8 mouse cellular contexts compared by ENCODE assay signal in the genomic region with DNA sequence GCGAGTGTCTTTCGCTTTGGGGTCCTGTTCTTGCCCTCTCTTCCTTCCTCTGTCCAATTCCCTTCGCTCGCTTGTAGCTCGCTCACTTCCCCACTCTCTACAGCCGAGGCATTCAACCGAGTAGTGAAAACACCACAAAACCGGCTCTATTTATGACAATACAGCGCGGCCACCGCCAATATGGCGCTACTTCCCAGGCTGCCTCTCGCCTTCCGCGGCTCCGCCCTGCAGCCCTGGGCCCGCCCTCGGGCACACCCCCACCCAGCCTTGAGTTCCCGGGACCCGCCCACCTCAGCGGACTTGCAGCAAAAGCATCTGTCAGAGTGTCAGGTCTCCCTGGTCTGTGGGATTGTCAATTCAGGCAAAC. TPM values are rescaled to one million over a fixed set of nuclear protein-coding genes. Genes with fewer than 3 reads are reported as not detected.
DNase-seq lines count a peak whose midpoint lies in the region; ATAC-seq and TF ChIP-seq lines count a peak whose summit lies in the region.

A gene (minus strand): TSS at position 194 of the 367 bp plus-strand sequence.

- peak within 1 kb of the TSS; percentile 91 for H3K4me3 ChIP-seq in hindbrain, embryonic 13.5 days

- TF ChIP-seq CTCF in Patski (IDR thresholded peaks at IDR 0.05), result no peak

- H3K9me3 ChIP-seq in hindbrain, embryonic 13.5 days, result no peaks in the 10 kb centered on the region

- H3K27ac ChIP-seq in hindbrain, embryonic 13.5 days, result peak within 1 kb of the TSS; percentile 97

- peak; percentile 35 for DNase-seq in Patski (ENCODE audit: low read depth, low spot score)
- DNase-seq in cerebellum, postnatal 14 days, result peak; percentile 88 to 92
- peak; percentile 82 to 88 for DNase-seq in frontal cortex, postnatal 14 days (ENCODE audit: low spot score in 2 of 2)
- peak; percentile 77 to 80 for DNase-seq in layer of hippocampus, postnatal 25 days (ENCODE audit: extremely low spot score in 1 of 2, low spot score in 1 of 2)
- DNase-seq in lung, postnatal 25 days (ENCODE audit: low spot score), result peak; percentile 93
- DNase-seq in retina, embryonic 14.5 days (ENCODE audit: low spot score), result peak; percentile 92
- peak; percentile 97 for DNase-seq in thymus, postnatal 4 days

- H3K4me1 ChIP-seq in hindbrain, embryonic 13.5 days (replicated peaks), result peaks cover 14% of the 10 kb centered on the region

- in situ Hi-C loops in Patski (cut with MboI; ENCODE audit: low pct_unique_long_range_greater_than_20kb), result loop anchor here (25.0 kb wide), 1 partner anchor 408 kb away; a partner anchor contains a TSS

- peak; percentile 99 for ATAC-seq in Patski
- ATAC-seq in hindbrain, embryonic 13.5 days (ENCODE audit: low FRiP score), result peak; percentile 100

- peaks cover 6% of the 10 kb centered on the region for H3K36me3 ChIP-seq in hindbrain, embryonic 13.5 days

- 1% methylated on average over 21 of the region's 21 CpGs for WGBS in hindbrain, embryonic 13.5 days

- H3K9ac ChIP-seq in hindbrain, embryonic 13.5 days, result peak within 1 kb of the TSS; percentile 97

- CTCF ChIA-PET in Patski (lab: Charles Lee), result no interaction called here

- peaks cover 29% of the 10 kb centered on the region for H3K27me3 ChIP-seq in Patski
- H3K27me3 ChIP-seq in hindbrain, embryonic 13.5 days, result no peaks in the 10 kb centered on the region

- POLR2A ChIA-PET in Patski (lab: Charles Lee), result interaction anchor here (1.5 kb wide), 1 partner anchor 39 kb away, joined by 3 read pairs; no protein-coding TSS in a partner anchor

- H3K4me2 ChIP-seq in hindbrain, embryonic 13.5 days, result peak within 1 kb of the TSS; percentile 66

RNA-seq across cellular contexts. Expression of the gene that starts here (rescaled TPM):
- polyA plus RNA-seq in Patski (2021), result 15.3 TPM
- polyA plus RNA-seq in hindbrain, embryonic 13.5 days (2015; fragmentation: Nextera tagmentation; extraction: Ambion mirVana), result 23.6 and 24.6 TPM in 2 replicates
- total RNA-seq in layer of hippocampus, postnatal 25 days (2021), result 10 to 100 TPM; 19.0 TPM

Comparison
In these comparisons a context has a peak if more than half of its experiments do, and no peak if none do; other contexts are left out.
1. Peak in every context shown above with its lines: DNase-seq, ATAC-seq, H3K4me3 ChIP-seq and H3K27ac ChIP-seq.
2. DNase-seq: peak in every context shown above with its lines; median percentile 97 in thymus, postnatal 4 days; 93 in lung, postnatal 25 days; 92 in retina, embryonic 14.5 days; 90 in cerebellum, postnatal 14 days; 85 in frontal cortex, postnatal 14 days; 78 in layer of hippocampus, postnatal 25 days; 35 in Patski.